Mouse (Mus musculus): Measurements from ENCODE around the gene Slc39a11.

GRCm38 (mm10) chr11:113554701-113555360 is 95.0 kb downstream of the Slc39a11 start:
- TF ChIP-seq CTCF (IDR thresholded peaks at IDR 0.05; ENCODE audit: control insufficient read depth, insufficient read depth, low read length) (no peak), POLR2A (IDR thresholded peaks at IDR 0.05; ENCODE audit: borderline replicate concordance, control insufficient read depth, low read depth, low read length) (no peak)
